Mouse (Mus musculus) thymus, adult 2 months (tissue): ENCODE measurements at regions not wholly inside any gene's neighbourhood (a gene's known extent, or its start where the extent isn't known, plus 50 kb on each side); places are given as distances from the start of the nearest gene placed in this dataset.

ENCODE experiments used
- DNase-seq: peaks from one replicate; pipeline ENCODE4 v3.0.0; 2021
- H3K27ac ChIP-seq: fragments of 200-500 bp; 2 replicates; pipeline ENCODE4 v1.5.1; 2012; ENCODE audit warnings: low read length, control low read depth; ENCODE audit not compliant: control insufficient read depth, insufficient read depth
- H3K27me3 ChIP-seq: fragments of 200-500 bp; 2 replicates; pipeline ENCODE4 v1.6.1; 2012; ENCODE audit warnings: mild to moderate bottlenecking, low read length, moderate library complexity, mixed read lengths; ENCODE audit not compliant: control insufficient read depth, insufficient read depth
- H3K36me3 ChIP-seq: fragments of 200-500 bp; 2 replicates; pipeline ENCODE4 v1.6.1; 2012; ENCODE audit warnings: mild to moderate bottlenecking, low read length, moderate library complexity; ENCODE audit not compliant: control insufficient read depth, insufficient read depth
- H3K4me1 ChIP-seq: fragments of 200-500 bp; replicated peaks from 2 replicates; pipeline ENCODE4 v1.6.1; 2012; ENCODE audit warnings: low read length; ENCODE audit not compliant: control insufficient read depth, insufficient read depth
- H3K4me3 ChIP-seq: fragments of 200-500 bp; 2 replicates; pipeline ENCODE4 v1.5.1; 2012; ENCODE audit warnings: mild to moderate bottlenecking, low read length, control low read depth, moderate library complexity; ENCODE audit not compliant: control insufficient read depth, insufficient read depth
- CTCF ChIP-seq: fragments of 200-500 bp; IDR thresholded peaks from 2 replicates; pipeline ENCODE4 v1.5.1; 2012; ENCODE audit warnings: mild to moderate bottlenecking, control low read depth, low read length, moderate library complexity, borderline replicate concordance; ENCODE audit not compliant: control insufficient read depth, poor library complexity, insufficient read depth; ENCODE audit errors: extremely low read depth
- POLR2A ChIP-seq: fragments of 200-500 bp; IDR thresholded peaks from 2 replicates; pipeline ENCODE4 v1.6.1; 2012; ENCODE audit warnings: mild to moderate bottlenecking, low read length, control low read depth, moderate library complexity; ENCODE audit not compliant: control insufficient read depth, poor library complexity, insufficient read depth; ENCODE audit errors: extremely low read depth
- WGBS: fragments of 180-500 bp; shearing (Covaris S2); methylation state at CpG from one replicate; pipeline ENCODE4 v1.1.7; 2018; 5-methylcytosine and 5-hydroxymethylcytosine counted together

DNA sequence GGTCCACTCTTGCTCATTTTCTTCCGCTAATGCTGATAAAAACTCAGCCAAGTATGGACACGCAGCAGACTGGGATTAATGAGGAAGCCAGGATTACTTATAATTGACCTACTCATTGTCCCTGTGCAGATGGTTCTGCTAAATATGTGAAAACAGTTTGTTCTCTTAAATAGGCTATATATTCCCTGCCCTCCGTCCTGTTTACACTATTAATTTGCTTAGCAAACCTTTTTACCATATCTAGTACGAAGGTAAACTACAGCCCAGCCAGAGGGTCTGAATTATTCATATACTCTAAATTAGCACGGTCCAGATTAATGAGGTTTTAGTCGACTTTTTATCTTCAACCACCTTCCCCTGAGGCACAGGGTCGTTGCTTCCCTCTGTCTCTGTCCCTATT is 143.5 kb upstream of the Tox3 start:
- H3K36me3 ChIP-seq, result no peaks in the 10 kb centered on the region
- WGBS, result 76% methylated on average over 7 of the region's 7 CpGs

DNA sequence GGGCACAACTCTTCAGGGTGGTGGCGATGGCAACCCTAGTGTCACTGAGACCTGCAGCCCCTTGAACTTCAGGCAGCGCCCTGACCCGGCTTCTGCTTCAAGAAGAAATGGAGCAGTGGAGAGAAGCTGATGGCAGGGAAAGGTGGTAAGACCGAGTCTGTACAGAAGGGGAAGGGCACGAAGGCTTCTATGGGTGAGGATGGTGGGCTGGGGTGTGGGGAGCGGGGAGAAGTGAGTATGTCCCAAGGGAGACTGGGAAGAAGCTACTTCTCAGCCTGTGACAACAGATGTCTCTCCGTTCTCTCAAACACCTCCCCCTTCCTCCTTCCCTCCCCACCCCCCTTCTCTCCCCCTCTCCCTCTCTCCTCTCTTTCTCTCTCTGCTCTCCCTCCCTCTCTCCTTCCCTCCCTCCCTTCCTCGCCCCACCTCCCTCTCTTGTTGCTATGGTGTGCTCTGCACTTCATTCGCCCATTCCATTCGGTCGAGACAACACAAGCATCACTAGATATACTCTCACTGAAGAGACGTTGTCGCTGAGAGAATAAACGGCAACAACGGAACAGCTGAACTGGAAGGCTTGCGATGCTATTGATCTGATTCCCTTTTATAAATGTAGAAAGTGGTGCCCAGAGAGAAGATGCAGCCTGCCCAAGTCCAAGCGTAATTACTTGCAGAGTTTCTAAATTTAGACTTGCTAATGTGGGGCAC is 142.7 kb upstream of the Tox3 start:
- no peaks in the 10 kb centered on the region for H3K4me1 ChIP-seq
- WGBS, result 79% methylated on average over 17 of the region's 17 CpGs
- no peaks in the 10 kb centered on the region for H3K36me3 ChIP-seq
- H3K27me3 ChIP-seq, result no peaks in the 10 kb centered on the region
- no peak for TF ChIP-seq POLR2A
- TF ChIP-seq CTCF, result no peak
- H3K27ac ChIP-seq, result no peak overlapping the region
- no peak overlapping the region for H3K4me3 ChIP-seq
- DNase-seq, result no peak

More for the DNA sequence above, 143.5 kb upstream of the Tox3 start:
- TF ChIP-seq POLR2A (no peak), CTCF (no peak)
- H3K27ac ChIP-seq, result no peak overlapping the region
- no peak overlapping the region for H3K4me3 ChIP-seq
- no peaks in the 10 kb centered on the region for H3K27me3 ChIP-seq
- no peak for DNase-seq
- H3K4me1 ChIP-seq, result no peaks in the 10 kb centered on the region

DNA sequence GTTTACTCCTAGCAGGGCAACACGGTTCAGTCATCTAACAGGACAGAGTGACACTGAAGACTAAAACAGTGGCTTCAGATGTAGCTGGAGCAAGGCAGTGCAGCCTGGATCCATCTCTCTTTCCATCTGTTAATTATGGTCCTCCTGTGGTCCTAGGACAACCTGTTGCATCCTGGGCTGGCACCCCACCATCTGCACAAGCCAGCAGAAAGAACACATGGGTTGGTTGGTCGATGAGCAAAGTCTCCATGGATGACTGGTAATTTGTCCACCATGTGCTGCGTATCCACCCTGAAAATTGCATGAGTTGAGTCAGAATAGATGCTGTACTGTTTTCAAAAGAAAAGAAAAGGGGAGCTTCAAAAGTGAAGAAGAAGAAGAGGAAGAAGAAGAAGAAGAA is 138.4 kb upstream of the Tox3 start:
- Histone ChIP-seq H3K4me3 (no peak overlapping the region), H3K4me1 (no peaks in the 10 kb centered on the region), H3K36me3 (no peaks in the 10 kb centered on the region), H3K27ac (no peak overlapping the region), H3K27me3 (no peaks in the 10 kb centered on the region)
- no peak for TF ChIP-seq CTCF
- TF ChIP-seq POLR2A, result no peak
- 86% methylated on average over 3 of the region's 3 CpGs for WGBS
- DNase-seq, result no peak

DNA sequence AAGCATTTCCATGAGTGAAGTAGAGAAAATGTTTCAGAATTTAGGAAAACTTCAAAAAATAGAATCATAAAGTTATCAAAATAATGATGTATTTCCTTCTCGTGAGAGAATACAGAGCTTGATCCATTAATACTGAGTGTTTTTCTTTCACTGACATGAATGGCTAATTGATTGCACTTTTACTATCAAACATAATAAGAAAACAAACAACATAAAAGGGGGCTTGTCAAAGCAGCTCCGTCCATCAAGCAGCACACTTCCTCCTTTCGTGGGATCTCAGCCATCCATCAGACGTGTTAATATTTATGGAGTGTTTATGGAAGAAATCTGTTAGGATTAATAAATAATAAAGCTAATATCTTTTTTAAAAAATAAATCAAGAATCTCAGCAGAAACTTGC is 130.0 kb upstream of the Tox3 start:
- Histone ChIP-seq H3K27ac (no peak overlapping the region), H3K4me1 (no peaks in the 10 kb centered on the region), H3K27me3 (no peaks in the 10 kb centered on the region), H3K4me3 (no peak overlapping the region), H3K36me3 (no peaks in the 10 kb centered on the region)
- TF ChIP-seq POLR2A, result no peak
- DNase-seq, result no peak
- WGBS, result 49% methylated on average over 4 of the region's 4 CpGs

DNA sequence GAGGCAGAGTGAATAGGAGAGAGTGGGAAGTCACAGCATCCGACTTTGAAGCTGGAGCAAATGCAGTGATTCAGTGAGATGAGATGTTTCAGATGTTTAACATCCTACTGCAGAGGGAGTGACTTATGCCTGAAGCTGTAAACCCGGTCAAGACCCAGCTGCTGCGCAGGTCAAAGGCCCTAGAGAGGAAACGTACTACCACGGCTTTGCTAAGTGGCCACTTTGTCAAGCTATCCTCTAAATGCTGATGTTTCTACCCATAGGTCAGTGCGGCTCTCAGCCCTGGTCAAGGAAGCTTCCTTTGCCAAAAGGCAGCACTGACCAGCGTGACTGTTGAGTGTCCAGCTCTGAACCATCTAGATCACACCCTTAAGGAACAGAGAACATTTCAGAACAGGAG is 125.9 kb upstream of the Tox3 start:
- no peak overlapping the region for H3K27ac ChIP-seq
- H3K27me3 ChIP-seq, result no peaks in the 10 kb centered on the region
- 85% methylated on average over 7 of the region's 7 CpGs for WGBS

DNA sequence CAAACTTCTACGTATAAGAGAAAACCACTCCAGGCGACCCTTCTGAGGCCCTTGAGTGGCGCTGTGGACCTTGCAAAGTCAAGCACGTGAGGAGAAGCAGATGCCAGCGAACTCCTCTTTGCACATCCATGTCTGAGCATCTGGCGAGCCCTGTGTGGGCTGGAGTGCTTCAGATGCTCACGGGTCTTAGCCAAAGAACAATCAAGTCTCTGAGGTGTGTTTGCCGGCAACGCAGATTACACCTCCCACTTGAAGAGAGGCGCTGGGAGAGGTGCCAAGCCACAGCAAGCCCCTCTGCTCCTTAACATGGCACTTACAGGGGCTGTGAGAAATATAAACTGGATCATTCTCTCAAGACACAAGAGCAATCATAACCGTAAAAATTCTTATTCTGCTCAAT is 122.7 kb upstream of the Tox3 start:
- Histone ChIP-seq H3K27ac (no peak overlapping the region), H3K4me3 (no peak overlapping the region), H3K4me1 (no peaks in the 10 kb centered on the region), H3K27me3 (no peaks in the 10 kb centered on the region), H3K36me3 (no peaks in the 10 kb centered on the region)
- TF ChIP-seq POLR2A, result no peak
- TF ChIP-seq CTCF, result no peak
- 81% methylated on average over 11 of the region's 11 CpGs for WGBS
- no peak for DNase-seq

More for the DNA sequence above, 125.9 kb upstream of the Tox3 start:
- Histone ChIP-seq H3K4me1 (no peaks in the 10 kb centered on the region), H3K4me3 (no peak overlapping the region), H3K36me3 (no peaks in the 10 kb centered on the region)
- TF ChIP-seq POLR2A (no peak), CTCF (no peak)
- no peak for DNase-seq

DNA sequence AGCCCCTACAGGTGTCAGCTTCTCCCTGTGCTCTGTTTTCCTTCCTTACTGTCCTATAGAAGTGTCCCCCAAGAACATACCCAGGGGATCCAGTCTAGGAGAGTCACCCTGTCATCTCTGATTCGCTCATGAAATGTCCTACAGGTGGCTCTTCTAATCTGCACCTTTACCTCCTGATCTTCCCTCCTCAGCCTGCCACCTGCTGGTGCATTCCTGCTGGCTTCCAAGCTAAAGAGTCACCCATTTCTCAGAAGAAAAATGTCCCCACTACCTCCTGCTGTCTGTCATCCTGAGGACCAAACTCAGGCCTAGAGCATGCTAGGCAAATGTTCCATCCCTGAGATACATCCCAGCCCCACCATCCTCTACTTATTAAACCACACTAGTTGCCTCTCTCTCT is 115.6 kb upstream of the Tox3 start:
- no peaks in the 10 kb centered on the region for H3K27me3 ChIP-seq
- H3K4me3 ChIP-seq, result no peak overlapping the region
- peak; percentile 44 for DNase-seq
- TF ChIP-seq CTCF, result no peak
- TF ChIP-seq POLR2A, result no peak
- WGBS, result 43% methylated on average over 1 of the region's 1 CpGs
- H3K27ac ChIP-seq, result no peak overlapping the region
- H3K36me3 ChIP-seq, result no peaks in the 10 kb centered on the region
- H3K4me1 ChIP-seq, result no peaks in the 10 kb centered on the region
